Mouse (Mus musculus) thymus, adult 2 months (tissue): Measurements from ENCODE around the gene Tnrc6b.
A peak's percentile ranks its signal among the peaks of the same experiment; 100 is the strongest.

Source experiments
- CTCF ChIP-seq: fragments of 200-500 bp; IDR thresholded peaks from 2 replicates; pipeline ENCODE4 v1.5.1; 2012; ENCODE audit warnings: mild to moderate bottlenecking, control low read depth, low read length, moderate library complexity, borderline replicate concordance; ENCODE audit not compliant: control insufficient read depth, poor library complexity, insufficient read depth; ENCODE audit errors: extremely low read depth
- POLR2A ChIP-seq: fragments of 200-500 bp; IDR thresholded peaks from 2 replicates; pipeline ENCODE4 v1.6.1; 2012; ENCODE audit warnings: mild to moderate bottlenecking, low read length, control low read depth, moderate library complexity; ENCODE audit not compliant: control insufficient read depth, poor library complexity, insufficient read depth; ENCODE audit errors: extremely low read depth

GRCm38 (mm10) chr15:80930048-80930571 lies 219.0 kb downstream of the Tnrc6b start:
- TF ChIP-seq CTCF (no peak), POLR2A (peak; percentile 39; the same call in 1 of the 2 replicates)
